Mouse (Mus musculus) megakaryocyte progenitor cell, adult 5-6 weeks (primary cell): ENCODE results near the gene Txn1. TPM values are rescaled to one million over a fixed set of nuclear protein-coding genes. Genes with fewer than 3 reads are reported as not detected.

Source experiments
- ATAC-seq: replicated peaks from 2 replicates; pipeline ENCODE4 v1.8.0; 2016; ENCODE audit warnings: mild to moderate bottlenecking, moderate TSS enrichment, inconsistent platforms; ENCODE audit not compliant: poor library complexity
- total RNA-seq, 2 experiments: library from RNA; stranded (forward) in 1 of 2; stranded (reverse) in 1 of 2; fragments of 157-497, 149-512 nt in 1 of 2; fragments of 200-1000 nt in 1 of 2; gene quantifications; 2 replicates each; pipeline versions ENCODE4 v1.2.3 to v1.2.4; 2015 to 2017

Txn1 gene
- total RNA-seq (2015) (427 and 511 TPM in 2 replicates), total RNA-seq (2017) (214 and 220 TPM in 2 replicates)

DNA sequence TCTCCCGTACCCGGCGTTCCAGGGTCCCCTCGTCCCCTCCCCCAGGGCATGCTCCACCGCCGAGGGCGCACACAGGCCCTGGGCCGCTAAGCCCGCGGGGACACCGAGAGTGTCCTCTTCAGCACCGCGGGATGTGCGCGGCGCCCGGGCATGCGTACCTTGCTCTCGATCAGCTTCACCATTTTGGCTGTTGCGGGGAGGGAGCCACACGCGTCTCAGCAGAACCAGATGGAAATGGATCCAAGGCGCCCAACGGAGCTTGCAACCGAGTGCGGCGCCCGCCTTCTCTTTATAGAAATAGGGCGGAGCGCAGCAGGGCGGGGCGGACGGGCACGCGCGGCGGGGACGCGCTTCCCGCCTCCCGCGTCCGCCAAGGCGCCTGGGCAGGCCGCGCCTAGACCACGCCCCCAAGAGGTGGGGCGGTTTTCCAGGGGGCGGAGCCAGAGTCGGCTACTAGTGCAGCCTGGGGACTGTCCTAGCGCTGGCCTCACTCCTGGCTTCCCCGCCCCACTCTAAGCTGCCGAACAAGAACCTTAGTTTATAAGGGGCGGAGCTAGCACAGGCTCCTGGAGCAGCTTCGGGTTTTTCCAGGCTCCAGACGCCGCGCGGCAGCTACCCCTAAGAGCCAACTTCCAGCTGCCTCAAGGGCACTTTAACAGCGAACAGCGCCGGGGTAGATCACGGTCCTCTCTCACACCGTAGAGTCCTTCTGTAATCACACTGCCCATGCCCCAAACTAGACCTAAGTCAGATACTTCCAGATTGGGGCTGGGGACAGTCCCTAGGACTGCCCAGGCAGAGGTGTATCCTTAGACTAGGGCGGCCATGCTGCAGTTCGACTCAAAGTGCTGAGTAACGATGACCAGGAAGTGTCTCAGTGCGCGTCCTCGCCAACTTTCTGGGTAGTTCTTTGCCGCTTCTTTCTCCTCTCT, at the start of gene Txn1:
Gene Txn1 (minus strand): TSS at position 383 of the 932 bp plus-strand sequence.
- ATAC-seq = peak; percentile 74

DNA sequence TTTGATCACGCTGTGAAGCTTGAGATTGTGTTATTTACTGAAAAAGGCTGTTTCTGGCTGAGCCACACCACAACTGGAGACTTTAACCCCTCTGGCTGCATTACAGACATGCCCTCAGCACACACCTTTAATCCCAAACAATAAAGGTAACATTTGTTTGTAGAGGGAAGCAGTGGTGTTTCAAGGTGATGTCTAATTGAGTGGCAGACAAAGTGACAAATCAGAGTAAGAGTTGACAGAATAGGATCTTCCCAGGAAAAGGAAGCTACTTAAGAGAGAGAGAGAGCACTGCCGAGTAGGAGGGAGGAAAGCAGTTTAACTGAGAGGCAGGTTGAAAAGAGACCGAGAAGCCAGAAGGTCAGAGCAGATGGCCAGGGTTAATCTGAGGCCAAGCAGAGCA, 47.3 kb upstream of the Txn1 start:
- no peak for ATAC-seq

DNA sequence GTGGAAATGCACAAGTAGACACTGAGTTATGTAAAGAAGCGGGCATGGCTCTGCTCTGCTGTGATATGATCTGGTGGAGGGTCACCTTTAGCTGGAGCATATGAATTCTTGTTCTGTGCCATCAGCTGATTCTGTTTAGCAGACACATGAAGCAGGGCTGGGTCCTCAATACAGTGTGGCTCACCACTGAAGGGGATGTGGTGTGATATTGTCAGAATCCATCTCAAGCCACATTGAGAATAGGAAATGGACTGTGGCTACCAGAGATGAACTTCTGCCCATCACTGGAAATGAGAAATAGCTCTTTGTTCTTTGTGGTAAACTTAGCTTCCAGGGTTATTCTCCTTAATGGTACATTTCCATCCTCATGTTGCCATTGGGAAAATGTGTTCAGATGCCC, 35.2 kb upstream of the Txn1 start:
- ATAC-seq = no peak; the same call in 1 of the 2 replicates

DNA sequence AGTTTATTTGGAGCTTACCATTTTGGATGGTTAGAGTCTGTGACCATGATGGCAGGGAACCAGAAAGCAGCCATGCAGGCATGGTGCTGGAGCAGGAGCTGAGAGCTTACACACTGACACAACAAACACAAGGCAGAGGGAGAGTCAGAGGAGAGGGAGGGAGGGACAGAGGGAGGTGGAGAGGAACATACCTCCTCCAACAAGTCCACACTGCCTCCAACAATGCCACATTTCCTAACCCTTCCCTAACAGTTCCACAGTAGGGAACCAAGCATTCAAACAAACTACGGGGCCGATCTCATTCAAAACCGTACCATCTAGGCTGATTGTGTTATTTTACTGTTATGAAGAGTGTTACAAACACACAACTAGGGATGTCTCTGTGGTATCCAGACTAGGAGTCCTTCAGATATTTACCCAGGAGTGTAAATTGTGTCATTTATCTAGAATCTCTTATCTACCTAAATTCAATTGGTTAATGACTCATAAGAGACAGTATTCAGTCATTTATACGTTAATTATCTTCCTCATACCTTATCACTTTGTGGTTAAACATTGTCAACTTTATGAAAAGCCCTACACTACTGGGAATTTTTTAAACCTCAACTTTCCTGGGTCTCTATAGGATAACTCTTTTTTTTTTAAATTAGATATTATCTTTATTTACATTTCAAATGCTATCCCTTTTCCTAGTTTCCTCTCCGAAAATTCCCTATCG, 18.3 kb upstream of the Txn1 start:
- no peak for ATAC-seq

DNA sequence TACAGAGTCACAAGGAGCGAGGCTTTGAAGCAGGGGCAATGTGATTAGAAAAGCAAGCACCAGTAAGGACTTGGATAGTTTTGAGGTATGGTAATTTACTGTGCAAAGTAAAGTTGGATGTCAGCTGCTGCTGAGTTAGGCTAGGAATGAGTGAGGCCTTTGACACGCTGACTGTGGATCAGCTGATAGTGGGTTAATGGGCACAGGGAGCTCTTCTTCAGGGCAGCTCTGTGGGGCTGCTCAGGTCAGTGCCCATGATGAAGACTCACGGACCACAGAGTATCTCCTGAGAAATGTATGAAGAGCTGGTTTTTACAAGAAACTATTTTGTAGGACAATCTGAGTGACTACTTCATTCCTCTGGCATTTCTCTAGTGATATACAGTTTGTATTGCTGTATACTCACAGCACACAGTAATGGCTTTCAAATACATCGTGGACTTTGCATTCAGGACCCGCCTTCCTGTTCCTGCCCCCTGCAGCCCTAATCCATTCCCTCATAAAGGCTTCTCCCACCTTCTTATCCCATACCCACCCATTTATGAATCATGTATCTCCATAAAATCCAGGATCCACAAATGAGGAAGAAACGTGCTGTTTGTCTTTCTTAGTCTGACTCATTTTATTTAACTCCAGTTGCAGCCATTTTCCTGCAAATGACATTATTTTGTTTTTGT, 17.5 kb upstream of the Txn1 start:
- ATAC-seq = no peak

DNA sequence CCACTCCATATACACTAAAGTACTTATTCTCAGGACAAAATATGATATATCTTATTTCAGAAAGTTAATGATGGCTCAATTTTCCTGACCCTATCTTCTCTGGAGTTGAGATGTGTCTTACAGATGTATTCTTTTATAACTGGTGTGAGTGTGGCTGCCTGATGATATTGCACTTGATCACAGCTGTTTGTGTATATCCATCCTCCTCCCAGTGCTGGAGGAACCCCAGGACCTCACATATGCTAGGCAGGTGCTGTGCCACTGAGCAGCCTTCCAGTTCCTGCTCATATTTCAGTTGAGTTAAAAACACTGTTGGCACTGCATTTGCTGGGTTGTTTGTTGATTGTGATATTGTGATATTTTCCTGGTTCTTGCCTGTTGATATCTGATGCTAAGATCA, 14.1 kb upstream of the Txn1 start:
- ATAC-seq = no peak

DNA sequence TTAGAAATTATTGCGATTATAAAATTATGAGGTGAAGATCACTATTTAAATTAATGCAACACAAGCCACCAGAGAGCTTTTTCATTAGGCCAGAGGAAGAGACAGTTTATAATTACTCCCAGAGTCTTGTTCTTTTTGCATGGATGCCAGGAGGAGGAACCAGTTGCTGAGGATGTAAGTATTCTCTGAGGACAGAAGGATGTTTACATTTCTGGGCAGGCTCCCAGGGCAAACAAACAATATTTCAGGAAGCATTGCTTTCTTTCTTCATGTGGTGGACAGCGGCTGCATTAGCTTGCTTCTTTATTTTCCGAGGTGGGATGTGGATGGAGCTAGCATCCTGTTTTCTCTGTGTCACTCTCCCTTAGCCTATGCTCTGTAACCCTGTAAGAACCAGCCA, 11.0 kb upstream of the Txn1 start:
- ATAC-seq = no peak

DNA sequence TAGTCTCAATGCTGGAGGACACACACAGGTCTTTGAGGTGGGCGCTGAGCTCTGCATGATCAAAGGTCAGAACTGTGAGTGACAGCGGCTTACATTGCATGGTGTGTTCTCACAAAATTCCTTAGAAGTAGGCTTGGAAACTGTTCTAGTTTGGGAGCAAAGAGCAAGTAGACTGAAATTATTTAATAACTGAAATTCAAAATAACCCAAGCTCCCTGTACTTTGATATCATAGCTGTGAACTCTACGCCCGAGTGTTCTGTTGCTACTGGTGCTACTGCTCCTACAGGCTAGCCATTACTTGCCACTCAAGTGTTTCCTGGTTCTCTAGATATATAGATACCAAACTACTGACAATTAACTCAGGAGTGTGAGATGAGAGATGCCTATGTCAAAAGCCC, 9.3 kb upstream of the Txn1 start:
- ATAC-seq = no peak

DNA sequence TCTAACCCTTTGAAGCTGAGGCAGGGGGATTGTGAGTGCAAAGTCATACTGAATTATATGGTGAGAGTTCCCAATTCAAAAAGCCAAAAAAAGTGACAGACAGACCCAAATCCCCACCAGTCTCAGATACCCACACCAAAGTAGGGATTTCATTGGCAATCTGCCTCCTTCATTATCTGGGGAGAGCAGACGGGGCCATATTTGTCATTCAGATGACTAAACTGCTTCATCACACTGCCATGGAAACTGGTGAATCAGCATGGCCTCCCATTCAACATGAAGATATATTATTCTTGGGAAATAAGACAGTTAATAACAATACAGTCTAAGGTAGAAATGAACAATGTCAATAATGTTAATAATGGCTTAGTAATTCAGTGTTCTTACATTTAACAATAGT, 7.9 kb upstream of the Txn1 start:
- 0 out of 2 replicates have a peak, but pooled peaks have one; percentile 23 for ATAC-seq

DNA sequence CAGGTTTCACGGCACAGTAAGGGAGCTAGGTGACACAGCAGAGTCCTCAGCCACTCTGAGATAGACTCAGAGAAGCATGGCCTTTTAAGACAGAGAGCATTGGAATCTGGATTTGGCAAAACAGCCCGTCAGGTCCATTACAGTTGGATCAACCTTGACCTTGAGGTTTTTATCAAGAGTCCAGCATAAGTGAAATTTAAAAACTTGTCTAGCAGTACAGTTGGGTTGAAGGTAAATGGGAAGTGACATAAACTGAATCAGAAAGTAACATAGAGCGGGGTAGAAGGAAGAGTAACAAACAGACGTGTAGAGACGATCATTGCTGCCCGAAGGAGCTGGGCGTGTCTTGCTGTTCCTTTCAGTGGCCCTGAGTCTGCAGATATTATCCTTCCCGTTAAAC, 2.8 kb upstream of the Txn1 start:
- ATAC-seq = no peak

DNA sequence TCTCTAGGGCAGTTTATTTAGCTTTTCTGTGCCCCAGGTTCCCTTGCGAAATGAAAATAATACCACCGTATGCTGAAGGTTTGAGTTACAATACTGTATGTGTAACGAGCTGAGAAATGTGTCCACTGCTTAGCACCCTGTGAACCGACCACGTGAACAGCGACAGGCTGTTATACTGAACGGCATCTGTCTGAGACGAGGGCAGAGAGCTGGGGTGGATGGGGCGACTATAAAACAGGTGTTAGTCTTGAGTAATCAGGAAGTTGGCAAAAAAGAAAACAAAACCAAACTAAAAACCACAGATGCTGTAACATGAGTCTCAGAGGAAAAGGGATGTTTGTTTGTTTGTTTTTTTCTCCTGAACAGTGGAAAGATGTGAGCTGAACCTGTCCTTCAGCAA, 1.9 kb upstream of the Txn1 start:
- ATAC-seq = no peak

DNA sequence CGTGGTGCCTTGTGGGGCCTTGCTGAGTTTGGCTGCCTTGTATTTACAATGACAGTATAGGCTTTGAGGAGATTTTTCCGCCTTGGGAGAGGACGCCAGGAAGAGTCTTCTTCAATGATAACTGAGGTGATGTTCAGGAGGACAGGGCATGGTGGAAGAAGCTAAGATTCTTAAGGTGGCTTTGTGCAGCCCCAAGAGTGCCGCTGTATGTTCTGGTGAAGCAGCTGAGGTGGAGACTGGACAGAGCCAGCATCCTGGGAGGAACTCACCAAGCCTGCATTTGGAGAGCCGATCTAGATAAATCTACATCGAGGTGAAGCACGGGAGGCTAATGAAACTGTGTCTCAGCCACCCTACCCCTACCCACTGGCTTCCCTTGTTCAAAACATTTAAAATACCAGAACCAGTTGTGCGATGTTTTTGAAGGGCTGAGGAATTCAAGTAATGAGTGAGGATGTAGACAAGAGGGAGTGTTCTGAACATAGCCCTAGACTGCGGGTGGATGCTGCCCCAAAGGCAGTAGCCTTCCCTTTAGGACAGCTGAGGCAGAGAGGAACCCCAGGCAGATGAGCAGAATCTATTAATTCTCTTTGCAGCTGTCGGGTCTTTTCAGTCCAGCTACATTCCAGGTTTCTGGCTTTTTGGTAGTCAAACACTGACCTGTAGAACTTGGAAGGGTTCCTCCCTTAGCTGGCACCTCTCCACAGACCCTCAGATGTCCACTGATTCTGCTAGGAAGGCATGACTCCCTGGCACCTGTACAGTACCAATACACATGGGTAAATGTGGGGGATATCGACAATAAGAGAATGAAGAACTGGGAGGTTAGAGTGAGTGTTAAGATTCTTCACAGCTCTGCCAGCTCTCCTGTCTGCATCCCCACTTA, 1.2 kb upstream of the Txn1 start:
- no peak for ATAC-seq

DNA sequence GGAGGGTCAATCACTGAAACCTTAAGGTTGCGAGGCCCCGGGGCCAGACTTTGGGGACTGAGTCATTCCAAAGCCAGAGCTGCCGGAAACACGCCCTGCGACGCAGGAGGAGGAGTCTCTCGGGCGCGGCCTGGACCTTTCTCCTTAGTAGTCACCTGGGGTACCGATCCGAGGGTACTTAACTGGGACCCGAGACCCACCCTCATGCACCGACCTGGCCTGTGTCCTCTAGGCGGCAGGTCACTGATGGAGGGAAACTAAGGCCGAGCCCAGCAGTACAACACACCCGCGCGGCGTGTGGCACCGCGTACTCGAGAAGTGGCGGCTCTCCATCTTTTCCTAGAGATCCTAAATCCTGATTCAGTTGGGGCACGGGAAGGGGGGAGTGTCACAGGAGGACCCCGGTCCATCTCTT, 660 bp downstream of the Txn1 start:
- ATAC-seq = peak; percentile 29

DNA sequence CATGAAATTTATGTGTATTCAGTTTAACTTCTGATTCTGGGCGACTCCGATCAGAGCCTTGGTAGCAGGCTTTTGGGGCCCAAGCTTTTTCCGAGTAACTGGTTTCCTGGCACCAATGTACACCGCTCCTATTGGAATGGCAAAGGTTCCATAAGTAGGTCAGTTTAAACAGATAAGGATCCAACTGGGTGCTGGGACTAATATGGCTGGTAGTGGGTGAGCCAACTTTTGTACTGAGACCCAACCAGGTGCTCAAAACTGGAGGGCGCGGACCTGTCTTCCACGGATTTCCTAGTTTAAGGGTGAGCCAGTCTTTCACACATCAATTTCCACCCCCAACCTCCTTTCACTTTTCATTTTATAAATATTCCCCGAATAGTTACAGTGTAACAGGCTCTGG, 1.2 kb downstream of the Txn1 start:
- ATAC-seq = no peak

DNA sequence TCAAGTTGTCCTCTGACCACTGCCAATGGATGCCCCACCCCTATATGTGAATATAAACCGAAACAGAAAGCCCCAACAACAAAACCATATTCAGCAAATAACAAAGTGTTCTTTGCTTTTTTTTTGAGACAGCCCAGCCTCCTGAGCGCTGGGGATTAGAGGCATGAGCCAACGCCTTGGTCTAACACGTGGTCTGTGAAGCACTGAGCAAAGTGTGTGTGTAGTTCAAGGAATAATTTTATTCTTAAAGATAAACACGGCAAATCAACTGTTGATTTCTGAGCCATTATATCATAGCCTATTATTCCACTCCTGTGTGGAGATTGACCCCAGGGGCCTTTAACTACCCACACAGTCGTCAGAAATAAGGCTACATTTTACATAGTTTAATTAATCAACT, 1.6 kb downstream of the Txn1 start:
- ATAC-seq = no peak

DNA sequence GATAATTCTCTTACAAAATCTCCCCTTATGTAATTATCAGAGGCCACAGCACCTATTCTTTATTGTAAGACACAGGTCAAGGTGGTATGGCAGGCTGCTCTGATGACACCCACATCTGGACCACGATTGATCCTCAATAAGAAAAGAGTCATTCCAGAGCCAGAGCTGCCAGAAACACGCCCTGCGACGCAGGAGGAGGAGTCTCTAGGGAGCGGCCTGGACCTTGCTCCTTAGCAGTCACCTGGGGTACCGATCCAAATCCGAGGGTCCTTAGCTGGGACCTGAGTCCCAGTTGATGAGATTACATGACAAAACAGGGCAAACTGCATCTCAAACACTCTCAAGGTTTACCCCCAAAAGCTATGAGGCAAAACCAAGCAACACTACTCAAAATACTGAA, 2.4 kb downstream of the Txn1 start:
- no peak for ATAC-seq

DNA sequence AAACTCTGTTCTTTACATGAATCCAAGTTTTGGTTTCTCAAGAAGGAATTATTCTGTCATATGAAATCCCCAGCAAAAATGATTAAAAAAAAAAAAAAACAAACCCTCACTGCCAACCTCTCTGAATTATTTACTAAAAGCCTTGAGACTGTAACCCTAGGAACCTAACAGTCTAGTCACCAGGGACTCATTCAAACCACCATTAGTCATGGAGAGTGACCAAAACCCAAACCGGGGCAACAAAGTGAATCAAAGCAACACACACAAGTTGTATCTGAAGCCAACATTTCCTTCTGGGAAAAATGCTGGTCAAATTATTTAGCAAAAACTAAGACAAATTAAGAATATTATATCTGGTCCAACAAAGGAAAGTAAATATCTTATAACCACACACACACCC, 3.3 kb downstream of the Txn1 start:
- no peak for ATAC-seq

DNA sequence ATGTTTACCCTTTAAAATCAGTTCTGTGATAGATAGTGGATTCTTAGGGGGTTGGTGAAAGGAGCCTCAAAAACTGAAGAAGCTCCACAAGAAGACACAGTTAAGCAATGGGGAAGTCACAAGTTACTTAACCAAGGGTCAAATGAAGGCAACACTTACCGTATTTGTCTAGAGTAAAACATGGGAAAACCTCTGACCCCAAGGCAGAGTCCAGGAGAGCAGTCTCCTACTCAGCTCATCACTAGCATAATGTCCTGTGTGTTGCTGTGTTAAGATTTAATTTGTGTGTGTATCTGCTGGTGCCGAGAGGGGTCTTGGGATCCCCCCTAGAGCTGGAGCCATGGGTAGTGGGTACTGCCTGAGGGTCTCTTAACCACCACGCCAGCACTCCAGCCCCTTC, 3.8 kb downstream of the Txn1 start:
- ATAC-seq = no peak

DNA sequence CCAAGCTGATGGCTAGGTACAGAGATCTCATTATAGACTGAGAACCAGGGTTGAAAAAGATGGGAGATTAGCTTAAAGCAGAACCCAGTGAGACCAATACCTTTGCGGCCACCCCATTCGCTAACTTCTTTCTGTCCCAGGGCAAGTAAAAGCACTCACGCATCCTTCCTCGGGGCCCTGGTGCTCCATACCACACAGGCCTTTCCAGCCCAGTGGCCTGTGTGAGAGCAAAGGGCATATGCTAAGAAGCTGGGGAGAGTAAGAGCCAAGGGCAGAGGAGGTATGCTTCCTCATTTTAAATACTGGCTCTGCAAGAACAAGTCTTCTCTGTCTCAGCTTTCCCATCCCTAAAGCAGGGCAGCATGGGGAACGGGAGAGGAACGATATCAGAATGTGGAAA, 6.3 kb downstream of the Txn1 start:
- ATAC-seq = no peak

DNA sequence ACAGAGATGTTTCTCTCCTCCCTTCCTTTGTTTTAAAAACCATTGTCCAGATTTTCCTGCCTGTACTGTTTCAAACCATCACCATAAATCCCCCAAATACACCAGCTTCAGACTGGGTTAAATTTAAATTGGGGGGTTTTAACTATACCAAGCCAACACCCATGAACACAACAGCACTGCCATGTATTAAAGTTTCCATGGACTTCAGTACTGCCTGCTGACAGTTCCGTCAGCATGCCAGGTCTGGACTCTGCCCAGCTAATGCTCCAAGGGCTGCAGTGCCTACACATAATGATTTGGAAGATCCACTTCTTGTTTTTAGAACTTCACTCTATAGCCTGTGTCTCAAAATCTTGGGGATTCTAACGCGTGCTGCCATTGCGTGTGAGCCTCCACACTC, 8.7 kb downstream of the Txn1 start:
- ATAC-seq = no peak

DNA sequence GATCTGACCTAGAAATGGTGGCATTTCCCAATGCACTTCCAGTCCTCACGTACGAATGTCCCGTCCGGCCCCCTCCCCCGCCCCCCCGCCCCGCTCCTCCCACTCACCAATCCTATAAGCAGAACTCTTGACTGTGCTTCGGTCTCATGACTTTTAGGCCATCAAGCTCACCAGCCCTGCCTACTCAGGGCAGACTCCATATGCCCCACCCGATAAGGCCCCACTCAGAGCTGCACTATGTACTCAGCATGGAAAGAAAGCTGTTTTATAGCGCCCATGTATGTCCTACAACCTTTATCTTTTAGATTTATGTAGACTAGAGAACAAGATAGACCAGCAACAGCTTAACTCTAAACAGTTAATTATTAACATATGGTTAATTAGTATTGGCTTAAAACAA, 9.2 kb downstream of the Txn1 start:
- no peak for ATAC-seq
